Mouse (Mus musculus) cortical plate, adult 2 months (tissue): ENCODE data around the gene Ppef1.

ENCODE experiments used
- CTCF ChIP-seq: fragments of 200-500 bp; IDR thresholded peaks from 2 replicates; pipeline ENCODE4 v1.5.1; 2011; ENCODE audit warnings: mild to moderate bottlenecking, control low read depth, low read length; ENCODE audit not compliant: insufficient read depth; ENCODE audit errors: extremely low read depth
- POLR2A ChIP-seq: fragments of 200-500 bp; IDR thresholded peaks from 2 replicates; pipeline ENCODE4 v1.6.1; 2011; ENCODE audit warnings: mild to moderate bottlenecking, low read length, control low read depth; ENCODE audit not compliant: insufficient read depth; ENCODE audit errors: extremely low read depth

GRCm38 (mm10) chrX:160691559-160691958, 44.0 kb downstream of the Ppef1 start:
- TF ChIP-seq CTCF, result no peak
- no peak for TF ChIP-seq POLR2A
